In the genomic region with DNA sequence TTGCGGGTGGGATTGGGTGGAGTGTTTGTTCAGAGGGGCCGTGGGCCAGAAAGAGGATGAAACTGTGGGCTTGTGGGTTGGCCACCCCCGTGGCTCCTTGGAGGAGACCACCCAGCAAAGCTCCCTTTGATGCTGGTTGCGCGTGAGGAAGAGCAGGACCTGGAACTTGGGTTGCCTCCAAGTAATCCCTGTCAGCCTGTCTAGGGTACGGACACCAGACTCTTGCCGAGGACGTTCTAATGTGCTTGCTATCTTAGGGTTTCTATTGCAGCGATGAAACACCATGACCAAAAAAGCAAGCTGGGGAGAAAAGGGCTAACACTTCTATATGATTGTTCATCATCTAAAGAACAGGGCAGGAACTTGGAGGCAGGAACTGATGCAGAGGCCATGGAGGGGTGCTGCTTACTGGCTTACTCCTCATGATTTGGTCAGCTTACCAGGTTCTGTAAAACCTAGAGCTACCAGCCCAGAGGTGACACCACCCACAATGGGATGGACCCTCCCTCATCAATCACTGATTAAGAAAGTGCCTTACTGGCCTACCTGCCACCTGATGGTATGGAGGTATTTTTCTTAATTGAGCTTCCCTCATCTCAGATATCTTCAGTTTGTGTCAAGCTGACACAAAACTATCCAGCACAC, we compare ENCODE assay signal across 8 mouse cellular contexts. TPM values are rescaled to one million over a fixed set of nuclear protein-coding genes. Genes with fewer than 3 reads are reported as not detected.
DNase-seq lines count a peak whose midpoint lies in the region; ATAC-seq and TF ChIP-seq lines count a peak whose summit lies in the region.
"Not testable (repeated sequence)": the region's sequence is repeated elsewhere in the genome, so short reads cannot be mapped to it uniquely, and the experiment has no call there.

No protein-coding gene starts in this region.

- not testable (repeated sequence) for H3K27ac ChIP-seq in embryonic facial prominence, embryonic 11.5 days (replicated peaks; ENCODE audit: low read depth, low read length); forebrain, embryonic 16.5 days (ENCODE audit: low read length); hindbrain, embryonic 12.5 days
- H3K27ac ChIP-seq in kidney, embryonic 16.5 days (ENCODE audit: low read length) = 0 out of 2 replicates have a peak overlapping the region, but pooled peaks have one; percentile 50
- H3K27ac ChIP-seq in liver, embryonic 15.5 days (replicated peaks) = peak overlapping the region; percentile 76; the same call in 1 of the 2 replicates
- 0 out of 2 replicates have a peak overlapping the region, but pooled peaks have one; percentile 30 for H3K27ac ChIP-seq in midbrain, embryonic 12.5 days (replicated peaks)
- peak overlapping the region; percentile 78 for H3K27ac ChIP-seq in spleen, adult 2 months (ENCODE audit: insufficient read depth, low read length)

- DNase-seq in G1E (ENCODE audit: low spot score); embryonic facial prominence, embryonic 11.5 days (ENCODE audit: low spot score); spleen, adult 2 months (ENCODE audit: low read depth in 1 of 2, low spot score in 2 of 2): not testable (repeated sequence)

- not testable (repeated sequence) for H3K9me3 ChIP-seq in G1E (replicated peaks); embryonic facial prominence, embryonic 11.5 days (replicated peaks; ENCODE audit: control insufficient read depth, low read length); forebrain, embryonic 16.5 days (ENCODE audit: control insufficient read depth, low read length); hindbrain, embryonic 12.5 days (replicated peaks); kidney, embryonic 16.5 days (ENCODE audit: low read length); liver, embryonic 15.5 days (replicated peaks); midbrain, embryonic 12.5 days

- not testable (repeated sequence) for TF ChIP-seq POLR2A in spleen, adult 2 months (IDR thresholded peaks at IDR 0.05; ENCODE audit: low read depth, low read length)

- peak overlapping the region; percentile 47 for H3K4me2 ChIP-seq in embryonic facial prominence, embryonic 11.5 days (ENCODE audit: low read depth, low read length)
- H3K4me2 ChIP-seq in forebrain, embryonic 16.5 days (ENCODE audit: low read length) = peak overlapping the region; percentile 57
- H3K4me2 ChIP-seq in hindbrain, embryonic 12.5 days (replicated peaks) = peak overlapping the region; percentile 59
- peak overlapping the region; percentile 53 for H3K4me2 ChIP-seq in kidney, embryonic 16.5 days (replicated peaks; ENCODE audit: low read depth, low read length)
- H3K4me2 ChIP-seq in liver, embryonic 15.5 days = peak overlapping the region; percentile 71
- H3K4me2 ChIP-seq in midbrain, embryonic 12.5 days (replicated peaks) = peak overlapping the region; percentile 56

- ATAC-seq in G1E (ENCODE audit: extremely low read depth, insufficient number of reproducible peaks, low FRiP score, poor library complexity, severe bottlenecking) = 0 out of 2 replicates have a peak, but pooled peaks have one; percentile 4
- ATAC-seq in embryonic facial prominence, embryonic 11.5 days (replicated peaks; ENCODE audit: insufficient number of reproducible peaks, low FRiP score, low TSS enrichment, low read depth) = not testable (repeated sequence)
- peak; percentile 61 for ATAC-seq in forebrain, embryonic 16.5 days
- peak; percentile 70 for ATAC-seq in hindbrain, embryonic 12.5 days (ENCODE audit: low FRiP score)
- peak; percentile 5; the same call in 1 of the 2 replicates for ATAC-seq in kidney, embryonic 16.5 days (ENCODE audit: low FRiP score, low TSS enrichment)
- peak; percentile 47 for ATAC-seq in liver, embryonic 15.5 days (ENCODE audit: insufficient read depth)
- ATAC-seq in midbrain, embryonic 12.5 days (ENCODE audit: low FRiP score, low read depth) = peak; percentile 12; the same call in 1 of the 2 replicates

- 5% methylated on average over 9 of the region's 9 CpGs for WGBS in embryonic facial prominence, embryonic 11.5 days
- WGBS in forebrain, embryonic 16.5 days = 2% methylated on average over 9 of the region's 9 CpGs
- 7% methylated on average over 9 of the region's 9 CpGs for WGBS in hindbrain, embryonic 12.5 days
- WGBS in kidney, embryonic 16.5 days = 3% methylated on average over 9 of the region's 9 CpGs
- WGBS in liver, embryonic 15.5 days (ENCODE audit: insufficient replicate concordance) = 2% methylated on average over 9 of the region's 9 CpGs
- WGBS in midbrain, embryonic 12.5 days = 3% methylated on average over 9 of the region's 9 CpGs
- 8% methylated on average over 9 of the region's 9 CpGs for WGBS in spleen, adult 2 months

- H3K36me3 ChIP-seq in G1E (replicated peaks); embryonic facial prominence, embryonic 11.5 days (replicated peaks; ENCODE audit: control insufficient read depth, insufficient read depth, low read depth, low read length); forebrain, embryonic 16.5 days (ENCODE audit: control insufficient read depth, insufficient read depth); hindbrain, embryonic 12.5 days; kidney, embryonic 16.5 days (ENCODE audit: insufficient read depth, low read length); liver, embryonic 15.5 days (replicated peaks); midbrain, embryonic 12.5 days; spleen, adult 2 months (ENCODE audit: control insufficient read depth, insufficient read depth, low read length): not testable (repeated sequence)

- not testable (repeated sequence) for TF ChIP-seq CTCF in G1E (IDR thresholded peaks at IDR 0.05; ENCODE audit: low read depth, low read length); spleen, adult 2 months (IDR thresholded peaks at IDR 0.05; ENCODE audit: extremely low read depth, insufficient read depth, insufficient read length, insufficient replicate concordance)

- H3K9ac ChIP-seq in embryonic facial prominence, embryonic 11.5 days (replicated peaks; ENCODE audit: low read length) = peak overlapping the region; percentile 80
- peak overlapping the region; percentile 86 for H3K9ac ChIP-seq in forebrain, embryonic 16.5 days (replicated peaks; ENCODE audit: low read depth, low read length)
- H3K9ac ChIP-seq in hindbrain, embryonic 12.5 days = peak overlapping the region; percentile 63
- peak overlapping the region; percentile 76 for H3K9ac ChIP-seq in kidney, embryonic 16.5 days (replicated peaks; ENCODE audit: low read length)
- H3K9ac ChIP-seq in liver, embryonic 15.5 days = peak overlapping the region; percentile 67
- H3K9ac ChIP-seq in midbrain, embryonic 12.5 days (replicated peaks) = peak overlapping the region; percentile 73

- H3K4me3 ChIP-seq in G1E (ENCODE audit: low read depth, low read length) = peak overlapping the region; percentile 71
- H3K4me3 ChIP-seq in embryonic facial prominence, embryonic 11.5 days (ENCODE audit: low read depth, low read length) = peak overlapping the region; percentile 64
- peak overlapping the region; percentile 69 for H3K4me3 ChIP-seq in forebrain, embryonic 16.5 days (replicated peaks; ENCODE audit: low read length)
- peak overlapping the region; percentile 68 for H3K4me3 ChIP-seq in hindbrain, embryonic 12.5 days
- H3K4me3 ChIP-seq in kidney, embryonic 16.5 days (ENCODE audit: low read length) = peak overlapping the region; percentile 73
- peak overlapping the region; percentile 75 for H3K4me3 ChIP-seq in liver, embryonic 15.5 days (replicated peaks)
- peak overlapping the region; percentile 77 for H3K4me3 ChIP-seq in midbrain, embryonic 12.5 days
- peak overlapping the region; percentile 85 for H3K4me3 ChIP-seq in spleen, adult 2 months (ENCODE audit: extremely low read depth, insufficient read depth, insufficient read length)

- H3K4me1 ChIP-seq in G1E (ENCODE audit: insufficient read depth, low read depth, low read length); embryonic facial prominence, embryonic 11.5 days (ENCODE audit: control insufficient read depth, insufficient read depth, low read length); forebrain, embryonic 16.5 days (replicated peaks; ENCODE audit: control insufficient read depth, insufficient read depth, low read length); hindbrain, embryonic 12.5 days; kidney, embryonic 16.5 days (ENCODE audit: insufficient read depth, low read length); liver, embryonic 15.5 days (replicated peaks); midbrain, embryonic 12.5 days; spleen, adult 2 months (ENCODE audit: control insufficient read depth, insufficient read depth, insufficient read length): not testable (repeated sequence)

- H3K27me3 ChIP-seq in G1E (ENCODE audit: insufficient read depth, low read length); embryonic facial prominence, embryonic 11.5 days (ENCODE audit: control insufficient read depth, insufficient read depth, low read length); forebrain, embryonic 16.5 days (replicated peaks; ENCODE audit: control insufficient read depth, insufficient read depth, low read length); hindbrain, embryonic 12.5 days; kidney, embryonic 16.5 days (ENCODE audit: insufficient read depth, low read length); liver, embryonic 15.5 days; midbrain, embryonic 12.5 days; spleen, adult 2 months (ENCODE audit: control insufficient read depth, insufficient read depth, low read length): not testable (repeated sequence)

RNA-seq across cellular contexts. Expression of a gene that starts 0.8 kb away (rescaled TPM):
- total RNA-seq in G1E (2014; fragmentation: Nextera tagmentation) (28.6 and 38.8 TPM in 2 replicates), G1E (2017) (42.0 and 43.1 TPM in 2 replicates)
- polyA plus RNA-seq in G1E (2012) = 2.5 and 2.7 TPM in 2 replicates
- polyA plus RNA-seq in embryonic facial prominence, embryonic 11.5 days (2014; fragmentation: Nextera tagmentation; extraction: Ambion mirVana) = 31.2 and 36.0 TPM in 2 replicates
- 41.9 and 46.7 TPM in 2 replicates for polyA plus RNA-seq in forebrain, embryonic 16.5 days (2015; fragmentation: Nextera tagmentation; extraction: Ambion mirVana)
- 30.5 and 31.8 TPM in 2 replicates for polyA plus RNA-seq in hindbrain, embryonic 12.5 days (2016; fragmentation: Nextera tagmentation; extraction: Ambion mirVana)
- 32.1 and 32.8 TPM in 2 replicates for polyA plus RNA-seq in kidney, embryonic 16.5 days (2015; fragmentation: Nextera tagmentation; extraction: Ambion mirVana)
- 8.2 and 9.1 TPM in 2 replicates for polyA plus RNA-seq in liver, embryonic 15.5 days (2015; fragmentation: Nextera tagmentation; extraction: Ambion mirVana)
- polyA plus RNA-seq in midbrain, embryonic 12.5 days (2016; fragmentation: Nextera tagmentation; extraction: Ambion mirVana) = 26.9 and 27.4 TPM in 2 replicates
- polyA plus RNA-seq in spleen, adult 2 months (2012; rRNA removed) = 5.2 and 8.0 TPM in 2 replicates
